In genomic region chr4:137498882-137499583, GRCm38 (mm10) we compare ENCODE assay signal across 15 mouse cellular contexts. TPM values are rescaled to one million over a fixed set of nuclear protein-coding genes. Genes with fewer than 3 reads are reported as not detected.
DNase-seq lines count a peak whose midpoint lies in the region; ATAC-seq and TF ChIP-seq lines count a peak whose summit lies in the region.
"Had no signal": no experiment of that assay in that cellular context is flagged by ENCODE, and none has a peak within 500 bp of the region (broad histone marks: within the 10 kb centered on the region; RNA-seq: fewer than 3 reads in every experiment).

No protein-coding gene starts in this region.

- H3K36me3 ChIP-seq in kidney, adult 2 months (ENCODE audit: control insufficient read depth, insufficient read depth, low read length): no peaks in the 10 kb centered on the region
- peaks cover 35% of the 10 kb centered on the region for H3K36me3 ChIP-seq in embryonic facial prominence, embryonic 10.5 days (replicated peaks)
- peaks cover 37% of the 10 kb centered on the region for H3K36me3 ChIP-seq in heart, embryonic 14.5 days (ENCODE audit: control insufficient read depth, insufficient read depth, low read length)
- peaks cover 31% of the 10 kb centered on the region for H3K36me3 ChIP-seq in limb, embryonic 12.5 days
- H3K36me3 ChIP-seq: hindbrain, embryonic 15.5 days had no signal

- H3K9me3 ChIP-seq in embryonic facial prominence, embryonic 10.5 days: no peaks in the 10 kb centered on the region
- no peaks in the 10 kb centered on the region for H3K9me3 ChIP-seq in heart, embryonic 14.5 days (ENCODE audit: control insufficient read depth, low read length)
- H3K9me3 ChIP-seq in limb, embryonic 12.5 days: no peaks in the 10 kb centered on the region
- H3K9me3 ChIP-seq: hindbrain, embryonic 15.5 days had no signal

- H3K9ac ChIP-seq in heart, embryonic 14.5 days (ENCODE audit: low read length): peak overlapping the region; percentile 65; the same call in 1 of the 2 replicates
- H3K9ac ChIP-seq in limb, embryonic 12.5 days (replicated peaks): no peak overlapping the region
- H3K9ac ChIP-seq: hindbrain, embryonic 15.5 days had no signal

- DNase-seq in kidney, adult 2 months: no peak
- DNase-seq in kidney, adult 9 months: no peak
- no peak for DNase-seq in embryonic facial prominence, embryonic 10.5 days (ENCODE audit: low spot score)
- DNase-seq in left cerebral cortex, postnatal 10 days (ENCODE audit: extremely low spot score in 1 of 2, low spot score in 2 of 2): no peak
- no peak for DNase-seq in urinary bladder, postnatal 25 days (ENCODE audit: low spot score)
- DNase-seq in ovary, adult 18-20 months (ENCODE audit: low spot score): no peak
- DNase-seq: cerebellum, postnatal 36 days; thymus, postnatal 36 days had no signal

- peaks cover 25% of the 10 kb centered on the region for H3K4me1 ChIP-seq in kidney, adult 2 months (ENCODE audit: control insufficient read depth, insufficient read depth, low read length)
- peaks cover 70% of the 10 kb centered on the region for H3K4me1 ChIP-seq in embryonic facial prominence, embryonic 10.5 days
- peaks cover 68 to 89% of the 10 kb centered on the region in 2 experiments for H3K4me1 ChIP-seq in heart, embryonic 14.5 days (ENCODE audit: control insufficient read depth in 2 of 2, insufficient read depth in 2 of 2, low read length in 2 of 2)
- peaks cover 56% of the 10 kb centered on the region for H3K4me1 ChIP-seq in limb, embryonic 12.5 days (replicated peaks)

- H3K4me3 ChIP-seq in kidney, adult 2 months (ENCODE audit: insufficient read depth, low read depth, low read length): no peak overlapping the region
- H3K4me3 ChIP-seq in embryonic facial prominence, embryonic 10.5 days: peak overlapping the region; percentile 1; the same call in 1 of the 2 replicates
- H3K4me3 ChIP-seq in heart, embryonic 14.5 days (ENCODE audit: control insufficient read depth in 1 of 2, insufficient read depth in 1 of 2, low read depth in 1 of 2, low read length in 2 of 2): no peak overlapping the region
- H3K4me3 ChIP-seq in limb, embryonic 12.5 days (replicated peaks): no peak overlapping the region
- H3K4me3 ChIP-seq: hindbrain, embryonic 15.5 days; left cerebral cortex, adult 2 months had no signal

- intact Hi-C loops in left cerebral cortex, postnatal 10 days (cut with DNase I): no loop called here

- H3K4me2 ChIP-seq in heart, embryonic 14.5 days (ENCODE audit: low read length): peak overlapping the region; percentile 27
- 0 out of 2 replicates have a peak overlapping the region, but pooled peaks have one; percentile 21 for H3K4me2 ChIP-seq in limb, embryonic 12.5 days
- H3K4me2 ChIP-seq: hindbrain, embryonic 15.5 days had no signal

- no peak for TF ChIP-seq CTCF in kidney, adult 2 months (conservative IDR thresholded peaks at IDR 0.05; ENCODE audit: insufficient read depth, insufficient read length, low read depth, low read length)

- 74% methylated on average over 9 of the region's 9 CpGs for WGBS in kidney, adult 2 months
- 87% methylated on average over 9 of the region's 9 CpGs for WGBS in embryonic facial prominence, embryonic 10.5 days
- WGBS in heart, embryonic 14.5 days: 59% methylated on average over 9 of the region's 9 CpGs
- 88% methylated on average over 9 of the region's 9 CpGs for WGBS in limb, embryonic 12.5 days

- no peak for TF ChIP-seq POLR2A in kidney, adult 2 months (IDR thresholded peaks at IDR 0.05; ENCODE audit: low read depth, low read length)

- H3K27me3 ChIP-seq in kidney, adult 2 months (replicated peaks; ENCODE audit: control insufficient read depth, insufficient read depth, low read length): no peaks in the 10 kb centered on the region
- no peaks in the 10 kb centered on the region for H3K27me3 ChIP-seq in embryonic facial prominence, embryonic 10.5 days (replicated peaks; ENCODE audit: low read depth, poor library complexity, severe bottlenecking)
- H3K27me3 ChIP-seq in heart, embryonic 14.5 days (ENCODE audit: control insufficient read depth, insufficient read depth, low read length): no peaks in the 10 kb centered on the region
- H3K27me3 ChIP-seq in limb, embryonic 12.5 days: no peaks in the 10 kb centered on the region
- H3K27me3 ChIP-seq: CH12.LX; hindbrain, embryonic 15.5 days had no signal

- peak overlapping the region; percentile 77 for H3K27ac ChIP-seq in kidney, adult 2 months (ENCODE audit: insufficient read depth, low read depth, low read length)
- peak overlapping the region; percentile 80 for H3K27ac ChIP-seq in embryonic facial prominence, embryonic 10.5 days (replicated peaks)
- peak overlapping the region; percentile 79 to 96 for H3K27ac ChIP-seq in heart, embryonic 14.5 days (replicated peaks in 1 of 2; ENCODE audit: control insufficient read depth in 1 of 2, insufficient read depth in 1 of 2, low read depth in 2 of 2, low read length in 2 of 2)
- peak overlapping the region; percentile 94 for H3K27ac ChIP-seq in limb, embryonic 12.5 days

- no peak for ATAC-seq in heart, embryonic 14.5 days (ENCODE audit: insufficient number of reproducible peaks, insufficient read depth, low FRiP score, low read depth)
- ATAC-seq in limb, embryonic 12.5 days (ENCODE audit: insufficient number of reproducible peaks, insufficient read depth, low FRiP score, low TSS enrichment, low read depth): no peak

RNA-seq across cellular contexts. Expression of gene Hspg2, which starts 30.5 kb away (rescaled TPM):
- polyA plus RNA-seq in kidney, adult 2 months (2012; rRNA removed): 29.7 and 34.7 TPM in 2 replicates
- 17.4 and 19.6 TPM in 2 replicates for polyA plus RNA-seq in embryonic facial prominence, embryonic 10.5 days (2016; fragmentation: Nextera tagmentation; extraction: Ambion mirVana)
- 67.5 and 68.3 TPM in 2 replicates for polyA plus RNA-seq in heart, embryonic 14.5 days (2014; fragmentation: Nextera tagmentation; extraction: Ambion mirVana)
- 14.3 and 18.8 TPM in 2 replicates for polyA plus RNA-seq in limb, embryonic 12.5 days (2016; fragmentation: Nextera tagmentation; extraction: Ambion mirVana)
- total RNA-seq in left cerebral cortex, postnatal 10 days (2021): 10 to 100 TPM; 11.0 to 11.5 TPM
- total RNA-seq: megakaryocyte progenitor cell, adult 5-6 weeks had no signal

RNA-seq across cellular contexts. Expression of gene 1700013G24Rik, which starts 45.9 kb away (rescaled TPM):
- 0.22 and 0.46 TPM in 2 replicates for polyA plus RNA-seq in kidney, adult 2 months (2012; rRNA removed)
- not detected in 2 replicates for polyA plus RNA-seq in embryonic facial prominence, embryonic 10.5 days (2016; fragmentation: Nextera tagmentation; extraction: Ambion mirVana)
- not detected in 2 replicates for polyA plus RNA-seq in heart, embryonic 14.5 days (2014; fragmentation: Nextera tagmentation; extraction: Ambion mirVana)
- not detected in 2 replicates for polyA plus RNA-seq in limb, embryonic 12.5 days (2016; fragmentation: Nextera tagmentation; extraction: Ambion mirVana)
- not detected for total RNA-seq in left cerebral cortex, postnatal 10 days (2021)
- total RNA-seq: CH12.LX; left cerebral cortex, adult 2 months; megakaryocyte progenitor cell, adult 5-6 weeks; neutrophil, adult 5-6 weeks had no signal
- polyA plus RNA-seq: hindbrain, embryonic 15.5 days had no signal
